Mouse (Mus musculus) kidney, embryonic 14.5 days (tissue): ENCODE results near the gene 1700001O22Rik. TPM values are rescaled to one million over a fixed set of nuclear protein-coding genes. Genes with fewer than 3 reads are reported as not detected.

Experiments
- ATAC-seq: fragments of 200-750 bp; cut with Nextera tagmentation; 2 replicates; pipeline ENCODE4 v1.8.0; 2017; ENCODE audit warnings: moderate number of reproducible peaks, mild to moderate bottlenecking, moderate TSS enrichment, moderate library complexity; ENCODE audit not compliant: low FRiP score, low TSS enrichment
- H3K27ac ChIP-seq: fragments of 300-500 bp; sonication (generic); 2 replicates; pipeline ENCODE4 v1.5.1; 2014; ENCODE audit warnings: low read depth, mild to moderate bottlenecking, low read length, moderate library complexity, mixed read lengths
- H3K27me3 ChIP-seq: fragments of 300-500 bp; sonication (generic); 2 replicates; pipeline ENCODE4 v1.6.1; 2014; ENCODE audit warnings: mild to moderate bottlenecking, low read length; ENCODE audit not compliant: control insufficient read depth, insufficient read depth
- H3K36me3 ChIP-seq: fragments of 300-500 bp; sonication (generic); 2 replicates; pipeline ENCODE4 v1.6.1; 2014; ENCODE audit warnings: low read length, mixed read lengths; ENCODE audit not compliant: control insufficient read depth, insufficient read depth
- H3K4me1 ChIP-seq: fragments of 300-500 bp; sonication (generic); 2 replicates; pipeline ENCODE4 v1.6.1; 2014; ENCODE audit warnings: low read length, mixed read lengths; ENCODE audit not compliant: control insufficient read depth, insufficient read depth
- H3K4me2 ChIP-seq: fragments of 300-500 bp; sonication (generic); replicated peaks from 2 replicates; pipeline ENCODE4 v1.6.1; 2014; ENCODE audit warnings: low read depth, mild to moderate bottlenecking, low read length
- H3K4me3 ChIP-seq: fragments of 300-500 bp; sonication (generic); 2 replicates; pipeline ENCODE4 v1.5.1; 2014; ENCODE audit warnings: mild to moderate bottlenecking, low read length
- H3K9ac ChIP-seq: fragments of 300-500 bp; sonication (generic); 2 replicates; pipeline ENCODE4 v1.6.1; 2014; ENCODE audit warnings: low read depth, mild to moderate bottlenecking, low read length, moderate library complexity
- H3K9me3 ChIP-seq: fragments of 300-500 bp; sonication (generic); 2 replicates; pipeline ENCODE4 v1.6.1; 2016; ENCODE audit warnings: low read length; ENCODE audit not compliant: control insufficient read depth
- WGBS: fragments of 180-500 bp; shearing (Covaris S2); extraction: QIAGEN DNeasy Blood & Tissue Kit; methylation state at CpG from one replicate; pipeline ENCODE4 v1.1.7; 2014; 5-methylcytosine and 5-hydroxymethylcytosine counted together
- polyA plus RNA-seq: library from polyadenylated mRNA; unstranded; fragments of >200 nt; fragmentation: Nextera tagmentation; extraction: Ambion mirVana; gene quantifications from 2 replicates; pipeline ENCODE4 v1.2.1, GENCODE M21; 2014

1700001O22Rik gene
- polyA plus RNA-seq, 1 experiment from 2014 or later = 4.2 TPM

DNA sequence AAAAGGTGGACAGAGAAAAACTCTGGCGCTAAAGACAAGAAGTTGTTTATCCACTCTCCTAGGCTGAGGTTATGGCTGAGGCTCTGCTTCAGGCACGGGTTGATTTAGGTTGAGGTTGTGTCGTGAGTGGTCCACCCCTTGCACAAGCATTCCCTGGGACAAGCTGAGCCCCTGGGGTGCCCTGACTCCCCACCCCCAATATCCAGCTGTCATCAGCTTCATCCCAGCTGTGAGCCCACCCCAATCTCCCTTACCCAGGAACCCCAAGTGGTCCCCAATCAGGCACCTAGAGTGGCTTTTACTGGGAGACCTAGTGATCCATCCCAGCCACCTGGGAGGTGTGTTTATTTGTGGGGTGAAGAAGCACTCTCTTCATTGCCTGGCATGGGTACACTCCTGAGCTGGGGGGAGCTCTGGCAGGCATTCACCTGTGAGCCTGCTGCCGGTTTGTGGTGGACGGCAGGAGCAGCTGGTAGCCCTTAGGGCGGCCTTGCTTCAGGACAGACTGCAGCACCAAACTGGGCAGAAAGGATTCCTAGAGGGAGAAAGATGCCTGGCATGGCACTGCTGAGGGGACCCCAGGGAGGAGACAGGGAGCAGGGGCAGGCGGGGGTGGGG, 8.1 kb downstream of the 1700001O22Rik start:
- H3K27me3 ChIP-seq = no peaks in the 10 kb centered on the region
- H3K4me3 ChIP-seq = no peak overlapping the region
- H3K4me1 ChIP-seq = peaks cover 20% of the 10 kb centered on the region
- WGBS = 65% methylated on average over 6 of the region's 7 CpGs
- 0 out of 2 replicates have a peak overlapping the region, but pooled peaks have one; percentile 3 for H3K9ac ChIP-seq
- H3K9me3 ChIP-seq = no peaks in the 10 kb centered on the region
- no peaks in the 10 kb centered on the region for H3K36me3 ChIP-seq
- H3K4me2 ChIP-seq = peak overlapping the region; percentile 45
- H3K27ac ChIP-seq = peak overlapping the region; percentile 6; the same call in 1 of the 2 replicates
- ATAC-seq = no peak

DNA sequence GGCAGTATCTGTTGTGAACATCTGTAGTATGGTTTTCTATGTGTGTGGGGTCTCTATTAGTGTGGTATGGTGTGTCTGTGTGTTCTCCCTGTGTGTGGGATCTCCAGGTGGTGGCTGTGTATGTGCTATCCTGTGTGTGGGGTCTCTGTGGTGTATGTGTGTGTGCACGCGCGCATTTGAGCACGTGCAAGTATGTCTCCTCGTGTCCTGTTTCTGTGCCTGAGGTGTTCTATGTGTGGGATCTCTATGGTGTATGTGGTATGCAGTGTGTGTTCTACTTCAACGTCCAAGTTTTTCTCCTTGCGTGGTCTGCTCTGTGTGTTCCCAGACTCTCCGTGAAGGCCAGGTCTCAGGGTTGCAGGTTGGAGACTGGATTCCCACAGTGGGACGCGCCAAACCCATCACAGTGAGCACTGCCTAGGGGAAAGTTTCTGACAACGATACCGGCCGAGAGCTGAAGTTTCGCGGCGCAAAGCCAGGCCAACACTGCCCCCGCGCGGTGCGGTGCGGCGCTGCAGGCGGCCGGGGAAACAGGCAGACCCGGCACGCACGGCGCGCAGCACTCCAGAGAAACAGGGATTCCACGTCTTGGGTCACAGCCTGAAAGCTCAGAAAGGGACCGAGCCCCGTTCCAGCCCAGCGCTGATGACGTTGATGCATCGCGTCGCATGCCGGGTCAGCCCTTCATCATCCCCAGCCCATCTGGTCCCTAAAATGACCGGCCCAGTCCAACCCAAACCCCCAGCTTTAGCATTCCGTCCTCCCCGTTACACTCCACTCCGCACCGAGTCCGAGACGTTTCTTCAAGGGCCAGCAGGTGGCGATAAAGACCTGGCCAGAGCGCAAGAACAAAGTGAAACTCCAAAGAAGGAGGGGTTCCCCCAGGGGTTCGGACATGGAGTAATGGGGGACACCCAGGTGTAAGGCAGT, 9.0 kb downstream of the 1700001O22Rik start:
- Histone ChIP-seq H3K4me2 (peak overlapping the region; percentile 45), H3K27ac (peak overlapping the region; percentile 12; the same call in 1 of the 2 replicates), H3K4me1 (peaks cover 20% of the 10 kb centered on the region), H3K27me3 (no peaks in the 10 kb centered on the region), H3K9me3 (no peaks in the 10 kb centered on the region), H3K9ac (peak overlapping the region; percentile 12; the same call in 1 of the 2 replicates), H3K36me3 (no peaks in the 10 kb centered on the region), H3K4me3 (peak overlapping the region; percentile 26)
- peak; percentile 79 for ATAC-seq
- 5% methylated on average over 48 of the region's 48 CpGs for WGBS

DNA sequence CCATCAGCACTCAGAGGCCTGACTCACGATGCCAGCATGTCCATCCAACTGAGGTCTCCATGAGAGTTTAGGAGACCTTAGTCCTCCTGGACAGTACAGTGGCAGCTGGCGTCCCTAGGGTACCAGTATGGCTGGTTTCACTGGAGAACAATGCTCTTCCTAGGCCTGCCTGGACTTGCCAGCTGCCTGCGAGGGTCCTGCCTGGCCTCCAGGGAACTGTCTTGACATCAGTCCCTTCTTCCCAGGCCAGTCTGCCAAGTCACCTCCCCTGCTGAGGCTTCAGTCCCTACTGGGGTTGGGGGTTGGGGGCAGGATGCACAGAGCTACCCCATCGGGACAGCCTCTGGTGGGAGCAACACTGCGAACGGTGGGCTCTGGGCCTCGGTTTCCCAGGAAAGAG, 11.4 kb downstream of the 1700001O22Rik start:
- no peak overlapping the region for H3K4me2 ChIP-seq
- ATAC-seq = no peak
- H3K9me3 ChIP-seq = no peaks in the 10 kb centered on the region
- no peaks in the 10 kb centered on the region for H3K36me3 ChIP-seq
- WGBS = 89% methylated on average over 7 of the region's 7 CpGs
- H3K27ac ChIP-seq = no peak overlapping the region
- H3K9ac ChIP-seq = no peak overlapping the region
- no peaks in the 10 kb centered on the region for H3K27me3 ChIP-seq
- H3K4me1 ChIP-seq = peaks cover 23% of the 10 kb centered on the region
- H3K4me3 ChIP-seq = no peak overlapping the region

DNA sequence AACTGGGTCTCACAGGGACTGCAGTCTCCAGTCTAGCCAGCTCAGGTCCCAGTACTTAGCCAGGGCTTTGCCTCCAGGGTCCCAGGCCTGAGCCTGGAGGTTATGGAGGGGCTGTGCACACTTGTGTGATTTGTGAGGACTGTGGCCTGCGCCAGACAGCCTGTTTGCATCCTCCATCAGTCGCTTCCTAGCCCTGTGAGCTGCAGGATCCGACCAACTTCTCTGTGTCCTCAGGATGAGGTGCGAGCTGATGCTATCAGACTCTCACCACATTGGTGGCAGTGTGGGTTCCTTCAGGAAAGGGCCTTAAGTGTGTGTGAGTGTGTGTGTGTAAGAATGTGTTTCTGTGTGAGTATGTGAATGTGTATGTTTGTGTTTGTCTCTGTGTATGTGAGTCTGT, 16.0 kb downstream of the 1700001O22Rik start:
- ATAC-seq = no peak
- no peaks in the 10 kb centered on the region for H3K36me3 ChIP-seq
- no peak overlapping the region for H3K4me3 ChIP-seq
- peak overlapping the region; percentile 96 for H3K27ac ChIP-seq
- H3K4me2 ChIP-seq = no peak overlapping the region
- peaks cover 40% of the 10 kb centered on the region for H3K4me1 ChIP-seq
- no peaks in the 10 kb centered on the region for H3K27me3 ChIP-seq
- H3K9me3 ChIP-seq = no peaks in the 10 kb centered on the region
- peak overlapping the region; percentile 29; the same call in 1 of the 2 replicates for H3K9ac ChIP-seq
- WGBS = 47% methylated on average over 4 of the region's 4 CpGs

DNA sequence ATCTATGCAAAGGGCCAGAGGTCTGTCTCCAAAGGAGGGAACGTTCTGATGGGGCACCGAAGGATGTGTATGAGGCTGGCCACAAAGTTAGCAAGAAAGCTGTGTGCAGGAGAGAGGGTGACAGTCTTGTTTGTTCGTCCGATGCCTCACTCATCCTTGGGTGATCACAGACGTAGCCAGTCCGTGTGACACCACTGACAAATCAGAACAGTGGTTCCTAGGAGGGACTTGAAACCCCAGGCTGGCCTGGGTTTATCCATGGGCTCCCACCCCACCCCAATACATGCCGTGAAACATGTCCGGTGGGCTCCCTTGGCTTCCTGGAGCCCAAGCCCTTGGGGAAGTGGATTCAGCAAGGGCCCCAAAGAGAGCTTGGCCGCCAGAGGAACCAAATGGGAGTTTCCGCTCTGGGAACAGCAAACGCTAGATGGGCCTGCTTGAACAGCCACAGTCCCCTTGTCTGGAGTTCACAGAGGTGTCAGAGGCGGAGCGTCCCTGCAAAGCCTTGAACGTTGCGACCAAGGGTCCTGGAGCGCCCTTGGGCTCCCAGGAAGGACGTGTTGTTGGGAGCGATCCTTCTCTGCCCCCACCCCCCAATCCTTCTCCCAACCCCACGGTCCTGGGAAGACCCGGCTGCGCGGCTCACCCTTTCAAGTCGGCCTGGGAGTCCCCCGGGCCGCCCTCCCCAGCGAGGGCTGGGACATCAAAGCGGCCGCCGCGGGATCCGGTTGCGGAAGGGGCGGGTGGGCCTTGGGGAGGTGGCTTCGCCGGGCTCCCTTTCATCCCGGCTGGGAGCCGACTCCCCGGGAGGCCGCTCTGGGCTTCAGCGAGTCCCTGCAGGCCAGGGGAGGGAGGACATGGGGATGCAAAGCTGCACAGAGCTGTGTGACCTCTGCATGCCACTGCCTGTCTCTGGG, 19.1 kb downstream of the 1700001O22Rik start:
- H3K27ac ChIP-seq = peak overlapping the region; percentile 96
- H3K27me3 ChIP-seq = no peaks in the 10 kb centered on the region
- 4% methylated on average over 40 of the region's 40 CpGs for WGBS
- peak overlapping the region; percentile 47 for H3K9ac ChIP-seq
- H3K9me3 ChIP-seq = no peaks in the 10 kb centered on the region
- ATAC-seq = peak; percentile 89
- peak overlapping the region; percentile 30 for H3K4me3 ChIP-seq
- no peaks in the 10 kb centered on the region for H3K36me3 ChIP-seq
- H3K4me1 ChIP-seq = peaks cover 45% of the 10 kb centered on the region
- peak overlapping the region; percentile 55 for H3K4me2 ChIP-seq

DNA sequence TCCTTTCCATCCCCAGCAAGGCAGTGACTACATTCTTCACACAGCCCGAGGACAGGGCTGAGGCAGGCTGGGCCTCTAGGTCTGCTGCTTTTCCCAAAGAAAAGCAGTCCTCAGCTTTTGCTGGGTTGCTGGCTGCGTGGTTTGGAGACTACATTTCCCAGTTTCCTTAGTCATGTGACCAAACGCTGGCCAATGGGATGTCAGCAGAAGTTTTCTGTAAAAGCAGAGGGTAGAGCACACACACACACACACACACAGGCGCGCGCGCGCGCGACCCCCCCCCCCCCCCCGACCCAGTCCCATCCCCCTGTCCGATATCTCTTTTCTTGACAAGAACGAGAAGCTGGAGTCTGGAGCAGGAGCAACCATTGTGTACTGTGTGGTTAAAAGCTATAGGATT, 20.1 kb downstream of the 1700001O22Rik start:
- Histone ChIP-seq H3K9ac (no peak overlapping the region), H3K4me1 (peaks cover 50% of the 10 kb centered on the region), H3K36me3 (no peaks in the 10 kb centered on the region), H3K9me3 (no peaks in the 10 kb centered on the region), H3K4me2 (peak overlapping the region; percentile 55; the same call in 1 of the 2 replicates), H3K4me3 (no peak overlapping the region), H3K27me3 (no peaks in the 10 kb centered on the region), H3K27ac (peak overlapping the region; percentile 96; the same call in 1 of the 2 replicates)
- under 1% methylated on average over 10 of the region's 13 CpGs for WGBS
- peak; percentile 33; the same call in 1 of the 2 replicates for ATAC-seq

DNA sequence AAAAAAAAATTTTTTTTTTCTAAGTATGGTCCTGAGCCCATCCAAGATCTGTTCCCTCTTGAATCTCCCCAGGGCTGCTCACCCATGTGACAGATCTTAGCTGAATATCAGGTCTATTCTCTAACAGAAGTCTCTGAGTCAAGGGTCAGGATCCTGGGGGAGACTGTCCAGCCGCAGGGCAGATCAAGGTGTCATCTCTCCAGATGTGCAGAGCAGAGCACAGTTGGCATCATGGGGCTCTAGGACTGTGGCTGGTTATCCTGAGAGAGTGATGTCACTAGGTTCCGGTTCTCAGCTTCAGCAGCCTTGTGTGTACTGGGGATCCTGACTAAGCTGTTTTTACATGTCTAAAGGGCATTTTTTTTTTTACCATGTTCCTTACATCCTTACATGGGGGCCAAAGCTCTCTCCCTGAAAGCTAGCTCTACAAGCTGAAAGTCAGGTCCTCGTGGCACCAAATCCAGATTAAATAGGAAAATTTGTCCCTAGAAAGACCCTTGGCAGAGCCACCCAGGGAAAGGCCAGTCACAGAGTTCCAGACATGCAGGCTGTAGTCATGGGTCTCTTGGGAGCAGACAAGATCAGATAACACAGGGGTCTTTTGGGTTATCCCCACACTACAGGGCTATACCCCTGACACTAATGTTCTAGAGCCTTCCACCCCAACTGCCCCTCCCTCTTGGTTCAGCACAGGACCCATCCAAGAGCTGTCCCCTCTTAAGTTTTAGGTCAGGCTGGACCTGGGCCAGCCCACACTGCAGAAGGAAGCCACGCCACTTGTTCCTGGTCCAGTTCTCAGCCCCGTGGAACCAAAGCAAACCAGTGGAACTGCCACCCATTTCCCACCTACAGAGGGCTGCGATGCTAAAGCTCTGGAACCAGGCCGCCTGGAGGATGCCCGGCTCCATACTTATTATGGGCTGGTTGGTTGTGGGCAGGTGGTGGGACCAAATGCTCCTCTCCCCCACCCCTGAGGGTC, 20.9 kb downstream of the 1700001O22Rik start:
- Histone ChIP-seq H3K4me1 (peaks cover 50% of the 10 kb centered on the region), H3K4me3 (no peak overlapping the region)
- WGBS = 70% methylated on average over 8 of the region's 8 CpGs

More for the DNA sequence above, 20.9 kb downstream of the 1700001O22Rik start:
- H3K9me3 ChIP-seq = no peaks in the 10 kb centered on the region
- no peak for ATAC-seq
- no peak overlapping the region for H3K9ac ChIP-seq
- H3K4me2 ChIP-seq = peak overlapping the region; percentile 55; the same call in 1 of the 2 replicates
- H3K27ac ChIP-seq = peak overlapping the region; percentile 96; the same call in 1 of the 2 replicates
- no peaks in the 10 kb centered on the region for H3K27me3 ChIP-seq
- H3K36me3 ChIP-seq = no peaks in the 10 kb centered on the region
